Mouse (Mus musculus) megakaryocyte, embryonic 14.5 days (primary cell): ENCODE measurements around the gene Olfr173.

Source experiments
- FLI1 ChIP-seq: IDR thresholded peaks from 2 replicates; pipeline ENCODE4 v1.6.1; 2012; ENCODE audit warnings: low read length, inconsistent platforms, mixed read lengths
- GATA1 ChIP-seq: IDR thresholded peaks from 3 replicates; pipeline ENCODE4 v1.6.1; 2012; ENCODE audit warnings: mixed read lengths, low read length, inconsistent platforms, borderline replicate concordance

DNA sequence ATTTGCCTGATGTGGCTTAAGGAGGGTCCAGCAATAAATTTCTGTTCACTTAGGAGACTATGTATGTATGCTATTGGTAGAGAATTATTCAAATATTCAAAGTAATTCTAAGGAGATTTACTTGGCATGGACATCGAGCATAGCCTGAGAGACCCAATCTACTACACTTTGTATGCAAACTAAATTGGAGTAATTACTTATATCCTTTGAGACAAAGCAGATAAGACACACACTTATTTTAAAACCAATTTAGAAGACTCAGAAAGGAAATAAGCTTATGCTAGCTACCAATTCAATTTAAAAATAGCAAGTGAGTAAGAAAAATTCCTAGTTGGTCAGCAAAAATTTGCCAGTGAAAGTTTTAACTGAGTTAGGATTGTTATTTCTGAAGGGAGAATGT lies 37.0 kb downstream of the Olfr173 start, which contains the start of gene Olfr172:
- TF ChIP-seq GATA1, result no peak
- TF ChIP-seq FLI1, result no peak
